Mouse (Mus musculus) cerebellum, adult 2 months (tissue): ENCODE measurements at regions not wholly inside any gene's neighbourhood (a gene's known extent, or its start where the extent isn't known, plus 50 kb on each side); places are given as distances from the start of the nearest gene placed in this dataset.

Source experiments
- CTCF ChIP-seq: fragments of 200-500 bp; IDR thresholded peaks from 2 replicates; pipeline ENCODE4 v1.5.1; 2011; ENCODE audit warnings: low read depth, mild to moderate bottlenecking, control low read depth, low read length, moderate library complexity, borderline replicate concordance; ENCODE audit not compliant: insufficient read depth
- POLR2A ChIP-seq: fragments of 200-500 bp; IDR thresholded peaks from 2 replicates; pipeline ENCODE4 v1.6.1; 2011; ENCODE audit warnings: low read length, control low read depth, borderline replicate concordance; ENCODE audit not compliant: insufficient read depth

GRCm38 (mm10) chr4:125302660-125303059 is 175.0 kb upstream of the Zc3h12a start:
- TF ChIP-seq CTCF (no peak), POLR2A (no peak)
